Mouse (Mus musculus): ENCODE measurements around the gene Atp6v1a. TPM values are rescaled to one million over a fixed set of nuclear protein-coding genes. Genes with fewer than 3 reads are reported as not detected.

Atp6v1a gene
- polyA plus RNA-seq (2012; rRNA removed) (31.6 and 32.9 TPM in 2 replicates), polyA plus RNA-seq (2014; fragmentation: Nextera tagmentation; extraction: Ambion mirVana) (56.8 and 64.4 TPM in 2 replicates)

DNA sequence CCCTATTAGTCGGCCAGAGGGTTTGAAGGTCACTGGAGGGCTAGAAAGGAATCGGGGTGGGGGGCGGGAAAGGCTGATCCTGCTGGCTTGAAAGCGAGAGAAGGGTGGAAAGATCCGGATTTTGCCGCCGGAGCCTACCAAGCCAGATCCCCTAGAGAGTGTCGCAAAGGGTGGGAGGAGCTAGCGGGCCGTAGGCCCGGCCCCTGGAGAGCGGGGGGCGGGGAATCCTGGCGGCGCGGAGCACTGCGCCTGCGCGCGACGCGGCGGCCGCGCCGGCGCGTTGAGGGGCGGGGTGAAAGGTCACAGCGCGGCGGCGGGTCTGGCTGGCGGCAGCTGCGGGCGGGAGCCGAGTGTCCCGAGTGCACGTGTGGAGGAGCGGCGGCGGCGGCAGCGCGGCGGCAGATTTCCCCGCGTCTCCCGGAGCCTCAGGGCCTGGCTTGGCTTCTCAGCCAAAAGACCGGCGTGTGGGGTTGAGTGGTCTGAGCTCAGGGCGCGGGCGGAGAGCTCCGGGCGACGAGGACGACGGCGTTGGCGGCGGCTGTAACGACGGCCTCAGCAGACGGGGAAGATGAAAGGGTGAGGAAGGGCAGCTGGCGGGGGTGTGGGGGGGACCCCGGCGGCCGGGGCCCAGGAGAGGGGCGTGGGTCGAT is at the start of gene Atp6v1a, which contains the start of gene Naa50:
Gene Atp6v1a (minus strand): TSS at position 170 of the 650 bp plus-strand sequence.
Gene Naa50 (plus strand): TSS at position 295 of the 650 bp plus-strand sequence.
- Histone ChIP-seq H3K36me3 (ENCODE audit: control insufficient read depth, insufficient read depth, low read length) (no peaks in the 10 kb centered on the region), H3K9me3 (ENCODE audit: control insufficient read depth, low read length) (no peaks in the 10 kb centered on the region), H3K9ac (ENCODE audit: low read depth, low read length, severe bottlenecking) (peak within 1 kb of the TSS; percentile 92), H3K4me3 (replicated peaks; ENCODE audit: low read length) (peak within 1 kb of the TSS; percentile 95), H3K27ac (replicated peaks; ENCODE audit: low read depth, low read length) (peak within 1 kb of the TSS; percentile 98), H3K4me2 (replicated peaks; ENCODE audit: low read depth, low read length, severe bottlenecking) (peak within 1 kb of the TSS; percentile 90), H3K4me1 (ENCODE audit: control insufficient read depth, insufficient read depth, low read length) (peaks cover 11% of the 10 kb centered on the region), H3K27me3 (ENCODE audit: control insufficient read depth, insufficient read depth, low read length) (no peaks in the 10 kb centered on the region)
- DNase-seq (ENCODE audit: low spot score) (peak; percentile 94), ATAC-seq (ENCODE audit: low FRiP score, low read depth) (peak; percentile 91)
- under 1% methylated on average over 43 of the region's 71 CpGs for WGBS
- TF ChIP-seq POLR2A (IDR thresholded peaks at IDR 0.05; ENCODE audit: borderline replicate concordance, extremely low read depth, insufficient read depth, insufficient read length): peak; percentile 47; the same call in 1 of the 2 replicates

DNA sequence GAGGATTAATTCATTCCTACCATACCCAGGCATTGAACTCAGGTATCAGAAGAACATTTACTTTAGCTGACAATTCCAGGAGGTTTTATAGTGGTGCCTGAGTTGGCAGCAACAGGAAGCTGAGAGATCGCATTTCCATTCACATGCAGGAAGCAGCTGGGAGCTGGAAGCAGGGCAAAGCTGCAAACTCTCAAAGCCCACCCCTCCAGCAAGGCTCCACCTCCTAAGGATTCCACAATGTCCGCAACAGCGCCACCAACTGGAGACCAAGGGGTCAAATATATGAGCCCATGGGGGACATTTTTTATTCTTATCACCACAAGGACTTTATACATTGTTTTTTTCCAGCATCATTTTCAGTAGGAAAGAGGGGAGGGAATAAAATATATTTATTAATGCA is 49.3 kb upstream of the Atp6v1a start:
- WGBS: 92% methylated on average over 3 of the region's 3 CpGs
- H3K27me3 ChIP-seq (ENCODE audit: control insufficient read depth, insufficient read depth, low read length): no peaks in the 10 kb centered on the region

DNA sequence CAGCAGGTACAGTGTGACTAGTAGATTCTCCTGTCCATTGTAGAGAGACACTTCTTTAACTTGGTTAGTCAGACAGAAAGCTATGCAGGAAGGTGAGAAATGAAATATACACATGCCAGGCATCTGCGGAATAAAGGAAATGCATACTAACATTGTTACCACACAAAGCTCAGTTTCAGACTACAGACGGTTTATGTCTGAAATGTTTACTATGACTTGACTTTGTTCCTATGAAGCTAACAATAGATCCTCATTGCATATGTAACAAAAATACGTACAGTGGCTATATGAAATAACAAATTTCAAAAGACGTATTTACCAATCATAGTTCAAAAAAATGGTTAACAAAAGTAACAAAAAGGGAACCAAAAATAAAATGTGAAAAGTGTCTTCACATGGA is 47.7 kb upstream of the Atp6v1a start:
- ATAC-seq (ENCODE audit: low FRiP score, low read depth) (no peak), DNase-seq (ENCODE audit: low spot score) (no peak)
- Histone ChIP-seq H3K4me2 (replicated peaks; ENCODE audit: low read depth, low read length, severe bottlenecking) (no peak overlapping the region), H3K27me3 (ENCODE audit: control insufficient read depth, insufficient read depth, low read length) (no peaks in the 10 kb centered on the region), H3K36me3 (ENCODE audit: control insufficient read depth, insufficient read depth, low read length) (peaks cover 4% of the 10 kb centered on the region; the same call in 1 of the 2 replicates), H3K4me3 (replicated peaks; ENCODE audit: low read length) (no peak overlapping the region), H3K4me1 (ENCODE audit: control insufficient read depth, insufficient read depth, low read length) (peaks cover 8% of the 10 kb centered on the region), H3K27ac (replicated peaks; ENCODE audit: low read depth, low read length) (no peak overlapping the region), H3K9me3 (ENCODE audit: control insufficient read depth, low read length) (peaks cover 6% of the 10 kb centered on the region), H3K9ac (ENCODE audit: low read depth, low read length, severe bottlenecking) (no peak overlapping the region)
- TF ChIP-seq POLR2A (IDR thresholded peaks at IDR 0.05; ENCODE audit: borderline replicate concordance, extremely low read depth, insufficient read depth, insufficient read length): no peak
- 95% methylated on average over 4 of the region's 4 CpGs for WGBS

More for the DNA sequence above, 49.3 kb upstream of the Atp6v1a start:
- ATAC-seq (ENCODE audit: low FRiP score, low read depth) (no peak), DNase-seq (ENCODE audit: low spot score) (no peak)
- Histone ChIP-seq H3K4me3 (replicated peaks; ENCODE audit: low read length) (no peak overlapping the region), H3K9me3 (ENCODE audit: control insufficient read depth, low read length) (peaks cover 6% of the 10 kb centered on the region), H3K9ac (ENCODE audit: low read depth, low read length, severe bottlenecking) (no peak overlapping the region), H3K4me1 (ENCODE audit: control insufficient read depth, insufficient read depth, low read length) (peaks cover 8% of the 10 kb centered on the region), H3K27ac (replicated peaks; ENCODE audit: low read depth, low read length) (no peak overlapping the region), H3K4me2 (replicated peaks; ENCODE audit: low read depth, low read length, severe bottlenecking) (no peak overlapping the region), H3K36me3 (ENCODE audit: control insufficient read depth, insufficient read depth, low read length) (peaks cover 4% of the 10 kb centered on the region; the same call in 1 of the 2 replicates)
- TF ChIP-seq POLR2A (IDR thresholded peaks at IDR 0.05; ENCODE audit: borderline replicate concordance, extremely low read depth, insufficient read depth, insufficient read length): no peak

DNA sequence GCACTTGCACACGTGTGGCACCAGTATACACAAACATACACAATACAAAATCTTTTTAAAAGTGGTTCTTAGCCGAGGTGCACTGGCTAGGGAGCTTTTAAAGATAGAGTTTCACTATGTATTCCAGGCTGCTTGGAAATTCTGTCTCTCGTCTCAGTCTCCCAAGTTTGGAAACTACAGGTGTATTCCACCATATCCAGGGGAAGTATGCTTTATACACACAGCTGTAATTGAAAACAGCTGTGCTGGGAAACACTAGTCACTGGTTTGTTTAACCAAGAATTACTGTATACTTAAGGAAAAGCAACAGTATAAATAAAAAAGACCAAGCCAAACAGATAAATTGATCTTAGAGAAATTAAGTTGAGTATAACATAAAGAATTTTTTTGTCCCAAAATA is 45.3 kb upstream of the Atp6v1a start:
- peak; percentile 34 for DNase-seq (ENCODE audit: low spot score)
- Histone ChIP-seq H3K36me3 (ENCODE audit: control insufficient read depth, insufficient read depth, low read length) (peaks cover 4% of the 10 kb centered on the region; the same call in 1 of the 2 replicates), H3K9ac (ENCODE audit: low read depth, low read length, severe bottlenecking) (no peak overlapping the region), H3K4me2 (replicated peaks; ENCODE audit: low read depth, low read length, severe bottlenecking) (no peak overlapping the region), H3K4me1 (ENCODE audit: control insufficient read depth, insufficient read depth, low read length) (peaks cover 8% of the 10 kb centered on the region), H3K4me3 (replicated peaks; ENCODE audit: low read length) (no peak overlapping the region), H3K9me3 (ENCODE audit: control insufficient read depth, low read length) (peaks cover 6% of the 10 kb centered on the region), H3K27me3 (ENCODE audit: control insufficient read depth, insufficient read depth, low read length) (no peaks in the 10 kb centered on the region), H3K27ac (replicated peaks; ENCODE audit: low read depth, low read length) (no peak overlapping the region)
- TF ChIP-seq POLR2A (IDR thresholded peaks at IDR 0.05; ENCODE audit: borderline replicate concordance, extremely low read depth, insufficient read depth, insufficient read length): no peak
- 27% methylated on average over 3 of the region's 3 CpGs for WGBS
- no peak for ATAC-seq (ENCODE audit: low FRiP score, low read depth)

DNA sequence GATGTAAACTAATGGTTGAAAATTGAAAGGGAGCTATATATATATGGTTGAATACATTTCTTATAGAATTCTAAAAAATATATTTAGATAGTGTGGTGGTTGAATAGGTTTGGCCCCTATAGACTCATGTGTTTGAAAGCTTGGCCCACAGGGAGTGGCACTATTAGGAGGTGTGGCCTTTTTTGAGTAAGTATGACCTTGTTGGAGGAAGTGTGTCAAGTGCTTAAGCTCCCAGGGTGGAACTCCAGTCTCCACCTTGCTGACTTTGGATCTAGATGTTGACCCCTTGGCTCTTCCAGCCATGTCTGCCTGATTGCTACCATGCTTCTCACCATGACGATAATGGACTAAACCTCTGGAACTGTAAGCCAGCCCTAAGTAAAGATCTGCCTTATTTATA is 43.1 kb upstream of the Atp6v1a start:
- TF ChIP-seq POLR2A (IDR thresholded peaks at IDR 0.05; ENCODE audit: borderline replicate concordance, extremely low read depth, insufficient read depth, insufficient read length): no peak
- H3K4me1 ChIP-seq (ENCODE audit: control insufficient read depth, insufficient read depth, low read length): peaks cover 8% of the 10 kb centered on the region
- no peaks in the 10 kb centered on the region for H3K36me3 ChIP-seq (ENCODE audit: control insufficient read depth, insufficient read depth, low read length)
- no peak overlapping the region for H3K4me3 ChIP-seq (replicated peaks; ENCODE audit: low read length)
- H3K27ac ChIP-seq (replicated peaks; ENCODE audit: low read depth, low read length): no peak overlapping the region
- ATAC-seq (ENCODE audit: low FRiP score, low read depth) (no peak), DNase-seq (ENCODE audit: low spot score) (no peak)
- H3K27me3 ChIP-seq (ENCODE audit: control insufficient read depth, insufficient read depth, low read length): no peaks in the 10 kb centered on the region
- H3K4me2 ChIP-seq (replicated peaks; ENCODE audit: low read depth, low read length, severe bottlenecking): no peak overlapping the region
- no peak overlapping the region for H3K9ac ChIP-seq (ENCODE audit: low read depth, low read length, severe bottlenecking)
- H3K9me3 ChIP-seq (ENCODE audit: control insufficient read depth, low read length): no peaks in the 10 kb centered on the region
- WGBS: 91% methylated on average over 1 of the region's 1 CpGs

Measured in limb, embryonic 14.5 days (tissue).